Mouse (Mus musculus) right cerebral cortex, postnatal 10 days (tissue): ENCODE results near the gene Stag3.
A peak's percentile ranks its signal among the peaks of the same experiment; 100 is the strongest.

Experiments
- DNase-seq, 2 experiments: peaks; one replicate each; pipeline ENCODE4 v3.0.0; 2021; ENCODE audit warnings: low spot score in 2 of 2

The Stag3 gene

GRCm38 (mm10) chr5:138279585-138280424 is at the start of gene Stag3, which contains the start of the genes Gm43720 and Gpc2:
Gene Stag3, plus strand, starts transcription at chr5:138280240.
Gene Gm43720, minus strand, starts transcription at chr5:138279958.
Gene Gpc2, minus strand, starts transcription at chr5:138280005.
- DNase-seq = peak; percentile 95 to 96

DNA sequence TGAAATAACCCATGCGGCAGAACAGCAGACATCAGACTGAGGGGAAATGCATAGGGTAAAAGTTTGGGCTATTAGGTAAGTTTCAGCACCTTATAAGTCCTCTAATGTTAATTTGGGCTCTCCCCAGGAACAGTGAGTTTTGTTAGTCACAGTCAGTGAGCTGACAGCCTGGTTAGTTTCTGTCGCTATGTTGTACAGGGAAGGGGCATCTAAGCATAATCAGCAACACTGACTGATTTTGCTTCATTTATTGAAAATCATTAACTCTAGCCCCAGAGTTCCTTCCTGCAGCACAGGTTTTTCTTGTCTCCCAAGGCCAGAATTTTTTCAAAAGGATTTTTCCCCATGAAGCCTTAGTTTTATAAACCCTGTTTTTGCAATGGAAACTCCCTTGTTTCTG is 46.3 kb upstream of the Stag3 start:
- no peak for DNase-seq

GRCm38 (mm10) chr5:138234224-138234623 is 45.8 kb upstream of the Stag3 start:
- DNase-seq = no peak

GRCm38 (mm10) chr5:138241511-138241910 is 38.5 kb upstream of the Stag3 start:
- DNase-seq = no peak

DNA sequence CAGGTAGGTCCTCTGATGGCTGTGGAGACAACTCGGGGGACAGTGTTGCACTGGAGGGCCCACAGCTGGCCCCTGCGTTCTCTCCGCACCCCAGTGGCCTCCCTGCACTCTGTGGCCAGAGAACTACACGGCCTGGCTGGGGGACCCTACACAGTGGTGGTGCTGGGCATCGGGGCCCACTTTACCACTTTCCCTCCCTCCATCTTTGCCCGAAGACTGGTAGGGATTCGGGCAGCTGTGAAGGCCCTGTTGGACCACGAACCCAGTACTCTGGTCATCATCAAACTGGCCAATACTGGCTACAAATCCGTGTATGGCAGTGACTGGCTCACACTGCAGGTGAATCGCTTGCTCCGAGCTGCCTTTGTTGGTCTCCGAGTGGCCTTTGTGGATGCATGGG is 28.9 kb upstream of the Stag3 start:
- DNase-seq = no peak

GRCm38 (mm10) chr5:138253061-138253460 is 27.0 kb upstream of the Stag3 start:
- DNase-seq = no peak

GRCm38 (mm10) chr5:138255353-138256093 is 24.5 kb upstream of the Stag3 start, which contains the start of gene Lamtor4:
Gene Lamtor4, plus strand, starts transcription at chr5:138255482.
- peak; percentile 98 to 99 for DNase-seq

DNA sequence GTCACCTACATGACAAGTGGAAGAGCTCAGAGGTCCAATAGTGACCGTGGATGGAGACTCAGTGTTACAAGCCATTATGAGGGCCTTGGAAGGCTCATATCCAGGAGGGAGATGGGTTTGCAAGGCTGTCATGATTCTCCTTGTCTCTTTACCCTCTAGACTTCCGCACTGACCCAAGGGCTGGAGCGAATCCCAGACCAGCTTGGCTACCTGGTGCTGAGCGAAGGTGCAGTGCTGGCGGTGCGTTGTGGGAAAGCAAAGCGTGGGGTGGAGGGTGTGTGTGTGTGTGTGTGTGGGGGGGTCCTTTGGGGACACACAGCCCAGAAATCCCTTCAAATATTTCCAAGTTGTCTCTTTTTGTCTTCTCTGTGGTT is 24.0 kb upstream of the Stag3 start:
- peak in 1 of 2 experiments; percentile 40 for DNase-seq

GRCm38 (mm10) chr5:138256966-138257584 is 23.0 kb upstream of the Stag3 start:
- no peak for DNase-seq

- no peak for DNase-seq
Observed at GRCm38 (mm10) chr5:138257585-138257978, 22.5 kb upstream of the Stag3 start.

DNA sequence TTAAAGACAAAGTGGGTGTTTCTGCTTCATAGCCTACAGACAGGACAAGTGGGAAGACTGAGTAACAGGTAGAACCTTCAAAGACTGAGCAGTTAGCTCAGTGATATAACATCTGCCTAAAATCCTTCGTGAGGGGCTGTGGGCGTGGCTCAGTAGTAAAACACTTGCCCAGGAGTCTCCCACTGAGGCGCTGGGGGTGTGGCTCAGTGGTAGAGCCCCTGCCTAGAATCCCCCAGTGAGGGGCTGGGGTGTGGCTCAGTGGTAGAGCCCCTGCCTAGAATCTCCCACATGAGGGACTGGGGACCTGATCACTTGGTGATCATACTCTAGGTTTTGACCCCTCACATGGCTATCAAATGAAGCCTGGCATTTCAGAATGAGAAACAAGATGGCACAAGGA is 22.0 kb upstream of the Stag3 start:
- no peak for DNase-seq

GRCm38 (mm10) chr5:138258542-138258941 is 21.5 kb upstream of the Stag3 start:
- no peak for DNase-seq

DNA sequence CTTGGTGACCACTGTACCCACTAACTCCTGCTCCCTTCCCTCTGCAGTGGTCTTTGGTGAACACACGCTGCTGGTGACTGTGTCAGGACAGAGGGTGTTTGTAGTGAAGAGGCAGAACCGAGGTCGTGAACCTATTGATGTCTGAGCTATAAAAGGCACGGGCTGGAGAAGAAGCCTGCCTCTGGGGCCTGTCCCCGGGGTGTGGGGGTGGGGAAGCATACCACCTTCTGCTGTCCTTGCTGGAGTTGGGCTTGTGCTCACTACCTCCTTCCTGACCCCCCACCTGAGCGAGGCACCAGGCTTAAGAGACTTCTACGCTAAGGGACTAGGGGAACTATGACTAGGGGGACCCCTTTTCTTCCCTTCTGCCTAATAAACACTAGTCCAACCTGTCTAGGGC is 21.0 kb upstream of the Stag3 start:
- no peak for DNase-seq

GRCm38 (mm10) chr5:138260051-138260450 is 20.0 kb upstream of the Stag3 start:
- no peak for DNase-seq

DNA sequence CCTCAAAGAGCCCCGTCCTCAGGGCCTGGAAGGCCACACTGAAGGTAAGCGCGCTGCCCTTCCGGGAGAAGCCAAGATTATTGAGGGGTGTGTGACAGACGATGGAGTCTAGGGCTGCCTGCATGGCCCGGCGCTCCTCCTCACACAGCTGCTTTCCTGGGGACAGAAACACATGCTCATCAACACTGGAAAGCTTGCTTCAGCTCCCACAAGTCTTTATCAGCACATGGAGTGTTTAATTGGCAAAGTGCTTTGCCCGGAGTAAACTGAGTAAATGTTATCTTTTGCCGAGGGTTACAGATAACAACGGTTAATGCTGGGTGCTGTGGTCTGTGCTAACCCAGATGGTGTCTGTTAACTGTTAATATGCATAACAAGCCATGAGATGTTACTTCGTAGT is 19.2 kb upstream of the Stag3 start:
- no peak for DNase-seq

DNA sequence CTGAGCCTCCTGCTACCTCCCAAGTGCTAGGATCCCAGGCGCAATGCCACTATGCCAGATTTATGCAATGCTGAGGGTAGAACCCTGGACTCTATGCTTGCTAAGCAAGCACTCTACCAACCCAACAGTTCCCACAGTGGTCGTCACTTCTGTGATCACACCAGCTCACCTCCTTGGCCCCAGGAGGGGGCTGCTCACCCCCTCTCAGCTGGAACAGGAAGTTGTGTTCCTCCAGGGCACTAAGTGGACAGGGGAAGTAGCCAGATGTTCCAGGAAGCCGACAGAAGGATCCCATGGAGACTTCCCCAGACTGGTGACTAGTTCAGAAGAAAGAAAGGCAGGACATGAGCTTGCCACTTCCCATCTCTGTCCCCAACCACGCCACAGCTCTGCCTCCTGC is 18.0 kb upstream of the Stag3 start:
- no peak for DNase-seq

GRCm38 (mm10) chr5:138262582-138263240 is 17.3 kb upstream of the Stag3 start:
- DNase-seq = no peak

DNA sequence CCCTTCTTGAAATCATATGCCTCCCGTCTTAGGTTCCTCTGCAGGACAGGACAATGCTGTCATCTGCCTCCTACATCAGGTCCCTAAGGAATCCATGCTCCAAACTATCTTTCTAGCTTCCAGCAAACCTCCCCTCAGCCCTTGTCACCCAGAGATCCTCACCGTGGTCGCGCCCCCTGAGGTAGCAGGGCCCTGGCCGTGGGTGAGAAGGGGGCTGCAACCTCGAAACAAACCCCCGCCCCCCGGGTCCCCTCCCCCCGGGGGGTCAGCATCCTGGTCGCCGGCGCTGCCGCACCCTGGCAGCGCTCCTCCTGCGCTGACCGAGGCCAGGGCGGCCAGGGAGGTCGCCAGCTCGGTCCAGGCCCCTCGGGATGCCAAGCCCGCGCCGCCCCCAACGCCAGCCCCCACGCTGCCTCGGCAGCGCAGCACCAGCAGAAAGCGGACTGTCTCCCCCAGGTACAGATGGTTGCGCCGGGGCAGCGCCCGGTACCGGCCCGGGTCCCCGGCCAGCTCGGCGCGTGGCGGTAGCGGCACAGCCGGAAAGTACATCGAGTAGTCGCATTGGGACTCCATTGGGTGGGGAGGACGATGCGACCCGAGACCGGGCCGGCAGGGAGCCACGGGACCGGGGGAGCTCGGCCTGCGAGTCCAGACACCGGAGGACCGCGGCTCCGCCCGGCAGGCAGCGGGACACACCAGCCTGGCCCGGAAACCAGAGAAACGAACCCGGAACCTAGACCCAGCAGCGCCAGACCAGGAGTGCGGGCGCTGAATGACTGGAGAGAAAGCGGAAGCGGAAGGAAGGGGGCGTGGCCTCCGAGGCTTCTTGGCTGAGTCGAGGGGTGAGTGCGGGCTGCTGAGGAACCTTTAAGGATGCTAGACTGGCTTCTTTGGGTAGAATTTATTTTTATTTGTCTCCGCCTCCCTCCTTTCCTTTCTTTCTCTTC is 16.5 kb upstream of the Stag3 start, which contains the start of gene BC037034:
Gene BC037034 (minus strand): TSS at position 774 of the 947 bp plus-strand sequence.
- peak; percentile 96 for DNase-seq

- no peak for DNase-seq
Observed at GRCm38 (mm10) chr5:138264207-138264578, 15.8 kb upstream of the Stag3 start.

DNA sequence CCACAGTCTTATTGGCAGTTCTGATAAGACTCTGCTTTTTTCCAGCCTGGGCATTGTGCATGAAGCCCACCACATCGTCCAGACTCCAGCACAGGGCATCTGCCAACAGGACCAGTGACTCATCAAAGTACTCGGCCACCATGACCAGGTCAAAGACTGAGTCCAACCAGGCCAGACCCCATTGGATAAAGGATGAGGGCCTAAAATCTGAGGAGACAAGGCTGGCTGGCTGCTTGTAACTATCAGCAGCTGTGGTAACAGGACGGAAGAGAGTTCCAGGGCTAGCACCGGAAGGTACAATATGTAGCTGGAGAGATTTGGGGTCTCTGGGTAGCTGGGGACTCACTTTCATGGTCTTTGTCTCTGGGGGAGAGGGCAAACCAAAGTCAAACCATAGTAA is 14.3 kb upstream of the Stag3 start:
- DNase-seq = no peak

GRCm38 (mm10) chr5:138267114-138267513 is 12.9 kb upstream of the Stag3 start:
- no peak for DNase-seq
